Mouse (Mus musculus) kidney, adult 9 months (tissue): ENCODE data around the gene Zfp715.

ENCODE experiments used
- DNase-seq: peaks from one replicate; pipeline ENCODE4 v3.0.0; 2022

Zfp715 gene

DNA sequence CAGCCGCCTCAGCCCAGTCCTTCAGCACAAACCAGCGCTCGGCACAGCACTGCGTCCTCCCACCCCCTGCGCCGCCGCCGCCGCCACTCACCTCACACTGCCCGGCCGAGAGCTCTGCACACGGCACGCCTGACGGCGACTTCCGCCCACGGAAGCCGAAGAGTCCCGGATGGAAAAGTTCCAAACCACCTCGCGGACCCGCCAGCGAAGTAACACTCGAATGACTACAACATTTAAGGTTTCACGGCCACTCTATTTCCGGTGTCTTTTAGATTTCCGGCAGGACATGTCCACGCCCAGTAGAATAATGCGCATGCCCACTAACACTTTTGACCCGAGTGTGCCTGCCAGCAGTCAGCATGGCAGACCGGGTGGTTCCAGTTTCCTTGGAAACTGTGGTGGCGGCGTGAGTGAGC is at the start of gene Zfp715:
Gene Zfp715 (minus strand): TSS at position 282 of the 416 bp plus-strand sequence.
- peak; percentile 98 for DNase-seq

DNA sequence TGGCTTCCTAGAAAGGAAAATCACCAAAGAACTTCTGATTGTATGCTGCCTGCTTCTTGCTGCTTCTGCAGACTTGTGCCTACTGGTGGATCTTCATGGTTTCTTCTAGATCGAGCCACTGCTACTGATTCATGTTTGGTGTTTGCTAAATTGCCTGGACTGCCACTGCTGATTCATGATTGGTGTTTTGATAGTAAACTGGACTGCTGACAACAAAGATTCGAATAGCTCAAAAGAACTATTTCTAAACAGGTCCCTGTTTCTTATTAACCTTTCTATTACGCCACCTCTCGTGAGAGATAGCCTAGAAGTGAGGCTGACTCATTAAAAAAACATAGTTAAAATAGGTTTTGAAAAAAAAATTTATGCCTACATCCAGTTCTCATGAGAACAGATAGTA is 48.9 kb upstream of the Zfp715 start:
- no peak for DNase-seq

DNA sequence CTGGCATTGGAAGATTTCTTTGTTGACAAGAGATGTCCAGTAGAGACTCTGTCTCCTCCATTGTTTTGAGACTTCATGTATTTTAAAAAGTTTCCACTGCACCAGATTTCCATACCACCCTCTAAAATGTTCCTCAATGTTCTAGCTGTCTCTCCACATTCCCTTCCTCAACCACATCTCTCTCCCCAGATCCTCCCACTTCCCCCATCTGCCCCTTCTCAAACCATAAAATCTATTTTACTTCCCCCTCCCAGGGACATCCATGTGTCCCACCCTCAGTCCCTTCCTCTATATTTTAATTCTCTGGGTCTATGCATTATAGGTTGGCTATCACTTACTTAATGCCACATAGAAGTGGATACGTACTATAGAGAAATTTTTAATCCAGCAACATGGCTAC is 48.3 kb upstream of the Zfp715 start:
- no peak for DNase-seq

DNA sequence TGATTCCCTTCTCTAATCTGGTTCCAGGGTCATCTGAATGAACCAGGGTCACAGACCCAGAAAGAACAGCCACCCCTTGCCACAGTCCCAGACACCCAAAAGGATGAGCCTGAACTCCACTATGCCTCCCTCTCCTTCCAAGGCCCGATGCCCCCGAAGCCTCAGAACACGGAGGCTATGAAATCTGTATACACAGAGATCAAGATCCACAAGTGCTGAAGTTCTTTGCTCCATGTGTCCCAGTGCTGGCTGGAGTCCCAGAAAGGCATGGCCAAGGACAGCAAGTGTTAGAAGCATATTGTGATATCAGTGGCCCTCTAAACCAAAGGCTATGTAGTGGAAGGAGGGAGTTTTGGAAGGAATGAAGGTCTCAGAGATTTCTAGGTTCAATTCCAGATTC is 45.5 kb upstream of the Zfp715 start:
- DNase-seq: no peak

DNA sequence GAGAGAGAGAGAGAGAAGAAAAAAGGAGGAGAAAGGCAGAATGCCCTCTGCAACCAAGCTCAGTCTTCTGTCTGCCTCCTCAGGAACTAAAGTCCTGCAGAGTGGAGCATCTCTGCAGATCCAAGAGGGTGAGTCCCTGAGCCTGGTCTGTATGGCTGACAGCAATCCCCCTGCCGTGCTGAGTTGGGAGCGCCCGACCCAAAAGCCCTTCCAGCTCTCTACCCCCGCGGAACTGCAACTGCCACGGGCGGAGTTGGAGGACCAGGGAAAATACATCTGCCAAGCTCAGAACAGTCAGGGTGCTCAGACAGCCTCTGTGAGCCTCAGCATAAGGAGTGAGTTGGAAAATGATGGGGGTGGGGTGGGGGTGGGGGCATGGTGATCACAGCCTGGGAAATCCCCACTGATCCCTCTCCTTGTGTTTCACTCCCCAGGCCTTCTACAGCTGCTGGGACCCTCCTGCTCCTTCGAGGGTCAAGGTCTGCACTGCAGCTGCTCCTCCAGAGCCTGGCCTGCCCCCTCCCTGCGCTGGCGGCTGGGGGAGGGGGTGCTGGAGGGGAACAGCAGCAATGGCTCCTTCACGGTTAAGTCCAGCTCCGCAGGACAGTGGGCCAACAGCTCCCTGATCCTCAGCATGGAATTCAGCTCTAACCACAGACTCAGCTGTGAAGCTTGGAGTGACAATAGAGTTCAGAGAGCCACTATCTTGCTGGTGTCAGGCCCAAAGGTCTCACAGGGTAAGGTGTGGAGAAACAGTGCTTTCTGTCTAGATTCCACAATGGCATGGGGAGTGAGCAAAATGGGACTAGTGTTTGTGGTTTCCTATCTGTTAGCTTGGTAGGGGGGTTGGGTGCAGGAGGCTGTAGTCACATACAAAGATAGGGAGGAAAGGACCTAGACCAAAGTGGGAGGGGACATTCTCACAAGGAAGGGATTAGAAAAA is 42.1 kb upstream of the Zfp715 start:
- no peak for DNase-seq

DNA sequence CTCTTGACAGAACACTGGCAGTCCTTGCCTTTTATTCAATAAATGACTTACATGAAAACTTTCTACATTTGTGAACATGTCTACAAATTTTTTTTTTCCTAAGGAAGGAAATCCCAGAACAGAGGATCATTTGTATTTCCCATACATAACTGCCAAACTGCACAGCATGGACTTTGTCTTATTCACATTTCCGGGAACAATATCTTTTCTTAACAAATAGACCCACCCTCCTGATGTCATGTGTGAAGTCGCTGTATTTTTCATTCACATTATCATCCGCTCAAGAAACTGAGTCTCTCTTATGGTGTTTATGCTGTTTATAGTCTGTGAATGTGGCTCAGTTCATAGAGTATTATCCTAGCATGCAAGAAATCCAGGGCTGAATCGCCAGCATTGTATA is 40.7 kb upstream of the Zfp715 start:
- no peak for DNase-seq

DNA sequence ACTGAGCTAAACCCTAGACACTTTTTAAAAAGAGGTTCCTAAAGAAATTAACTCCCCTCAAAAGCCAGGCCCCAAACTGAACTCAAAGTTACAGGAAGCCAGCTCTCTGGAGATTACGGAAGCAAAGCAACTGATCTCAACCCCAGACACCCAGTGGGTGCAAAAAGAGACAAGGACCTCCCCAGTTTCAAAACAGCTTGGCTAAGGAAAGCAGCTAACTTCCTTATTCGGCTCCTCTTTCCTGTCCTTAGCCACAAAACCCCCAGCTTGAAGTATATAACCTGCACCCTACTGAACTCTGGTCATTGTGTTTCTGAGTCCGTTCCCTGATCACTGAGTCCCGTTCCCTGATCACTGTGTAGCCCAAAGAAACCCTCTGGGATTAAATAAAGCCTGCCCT is 40.0 kb upstream of the Zfp715 start:
- DNase-seq: no peak

DNA sequence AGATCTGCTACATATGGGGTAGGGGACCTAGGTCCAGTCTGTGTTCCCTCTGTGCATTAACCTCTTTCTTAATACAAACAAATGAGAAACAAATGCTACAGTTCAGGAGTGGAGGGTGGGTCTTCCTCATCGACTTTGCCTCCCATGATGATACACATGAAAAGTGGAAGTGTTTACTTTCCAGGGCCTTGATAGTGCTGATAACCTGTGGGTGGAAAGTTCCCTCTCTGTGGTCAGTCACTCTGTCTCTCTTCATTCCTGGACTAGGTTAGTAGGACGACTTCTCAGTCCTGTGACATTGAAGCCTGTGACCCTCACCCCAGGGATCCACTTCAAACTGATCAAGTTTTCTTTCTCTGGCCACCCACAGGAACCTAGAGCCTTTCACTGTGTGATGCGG is 38.1 kb upstream of the Zfp715 start, which contains the start of gene Siglecf:
Gene Siglecf (plus strand): TSS at position 188 of the 400 bp plus-strand sequence.
- no peak for DNase-seq

DNA sequence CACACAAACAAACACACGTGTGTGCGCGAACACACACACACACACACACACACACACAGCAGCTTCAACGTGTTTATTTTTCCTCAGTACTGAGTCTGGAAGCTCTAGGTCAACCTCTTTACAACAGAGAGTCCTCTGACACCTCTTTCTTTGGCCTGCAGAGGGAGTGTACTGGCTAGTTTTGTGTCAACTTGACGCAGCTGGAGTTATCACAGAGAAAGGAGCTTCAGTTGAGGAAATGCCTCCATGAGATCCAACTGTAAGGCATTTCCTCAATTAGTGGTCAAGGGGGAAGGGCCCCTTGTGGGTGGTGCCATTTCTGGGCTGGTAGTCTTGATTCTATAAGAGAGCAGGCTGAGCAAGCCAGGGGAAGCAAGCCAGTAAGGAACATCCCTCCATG is 36.5 kb upstream of the Zfp715 start:
- peak; percentile 34 for DNase-seq

DNA sequence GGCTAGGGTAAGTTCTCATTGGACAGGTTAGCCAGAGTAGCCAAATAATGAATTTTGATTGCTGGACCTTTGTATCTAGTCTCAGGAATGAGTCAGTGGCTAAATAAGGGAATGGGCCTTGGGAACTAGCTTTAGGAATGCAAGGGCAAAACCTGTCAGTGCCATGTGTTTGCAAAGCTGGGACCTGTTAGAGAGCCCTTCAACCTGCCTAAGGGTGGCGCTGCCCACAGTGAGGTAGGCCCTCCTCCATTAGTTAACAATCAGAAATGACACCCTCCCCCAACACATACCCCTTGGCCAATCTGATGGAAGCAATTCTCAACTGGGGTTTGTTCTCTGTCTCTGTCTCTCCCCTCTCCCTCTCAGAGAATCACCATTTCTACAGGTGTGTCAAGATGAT is 33.5 kb upstream of the Zfp715 start:
- DNase-seq: no peak

DNA sequence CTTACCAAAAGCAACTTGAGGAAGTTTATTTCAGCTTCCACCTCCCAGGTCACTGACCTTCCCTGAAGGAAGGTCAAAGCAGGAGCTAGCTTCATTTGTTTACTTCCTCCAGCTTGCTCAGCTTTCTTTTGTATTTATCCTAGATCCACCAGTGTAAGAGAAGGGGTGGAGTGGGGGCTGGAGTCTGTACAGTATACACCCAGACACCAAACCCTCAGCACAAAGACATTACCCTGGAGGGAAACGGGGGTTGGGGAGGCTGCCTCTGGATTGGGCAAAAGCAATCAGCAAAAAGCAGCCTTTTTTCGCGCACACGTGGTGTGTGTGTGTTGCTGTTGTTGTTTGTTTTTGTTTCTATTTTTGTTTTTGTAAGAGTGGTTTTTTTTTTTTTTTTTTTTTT is 33.1 kb upstream of the Zfp715 start:
- DNase-seq: no peak

DNA sequence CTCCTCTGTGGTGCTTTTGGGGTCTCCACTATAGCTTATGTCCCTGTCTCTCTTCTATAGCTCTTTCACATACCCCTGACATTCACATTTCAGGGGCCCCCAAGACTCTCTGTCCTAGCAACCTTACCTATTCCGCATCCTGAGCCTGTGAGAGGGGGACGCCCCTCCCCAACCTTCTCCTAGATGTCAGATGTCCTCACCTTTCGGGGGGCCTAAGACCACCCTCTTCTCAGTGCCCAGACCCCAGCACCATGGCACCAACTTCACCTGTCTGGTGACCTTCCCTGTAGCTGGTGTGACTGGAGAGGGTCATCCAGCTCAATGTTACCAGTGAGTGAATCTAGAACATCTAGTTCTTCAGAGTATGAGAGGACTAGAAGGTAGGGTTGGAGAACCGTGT is 31.4 kb upstream of the Zfp715 start:
- no peak for DNase-seq

DNA sequence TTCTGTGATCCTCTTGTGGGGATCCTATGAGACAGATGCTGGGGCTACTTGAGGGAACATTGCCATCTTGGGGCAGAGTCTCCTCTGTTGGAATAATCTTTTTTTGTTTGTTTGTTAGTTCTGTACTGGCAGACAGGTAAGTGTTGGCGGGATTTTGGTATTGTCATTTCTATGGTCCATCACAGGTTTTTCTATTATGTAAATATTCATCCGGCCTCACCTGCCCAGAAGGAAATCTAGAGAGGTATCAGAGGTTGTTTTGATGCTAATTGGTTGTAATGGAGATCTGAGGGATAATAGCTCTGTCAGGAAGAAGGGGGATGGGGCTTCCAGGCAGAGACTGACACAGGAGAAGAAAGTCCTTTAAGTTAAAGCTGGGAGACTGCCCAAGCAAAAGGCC is 30.9 kb upstream of the Zfp715 start:
- DNase-seq: no peak

DNA sequence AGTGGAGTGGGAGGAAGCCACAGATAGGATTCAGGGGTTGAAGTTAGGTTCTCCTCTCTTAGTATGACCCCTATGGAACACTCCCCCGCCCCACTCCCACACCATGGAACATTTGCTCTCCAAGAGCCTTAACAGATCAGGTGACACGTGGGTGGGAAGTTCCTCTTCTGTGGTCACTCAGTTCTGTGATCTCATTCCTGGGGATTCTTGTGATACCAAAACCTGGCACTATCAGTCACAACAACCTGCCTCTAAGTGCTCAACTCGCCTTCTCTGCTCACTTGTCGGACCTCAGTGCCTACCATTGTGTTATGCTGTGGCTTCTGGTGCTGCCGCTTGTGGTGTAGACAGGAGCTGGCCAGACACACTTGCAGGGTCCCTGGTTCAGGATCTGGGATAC is 30.1 kb upstream of the Zfp715 start:
- DNase-seq: no peak

DNA sequence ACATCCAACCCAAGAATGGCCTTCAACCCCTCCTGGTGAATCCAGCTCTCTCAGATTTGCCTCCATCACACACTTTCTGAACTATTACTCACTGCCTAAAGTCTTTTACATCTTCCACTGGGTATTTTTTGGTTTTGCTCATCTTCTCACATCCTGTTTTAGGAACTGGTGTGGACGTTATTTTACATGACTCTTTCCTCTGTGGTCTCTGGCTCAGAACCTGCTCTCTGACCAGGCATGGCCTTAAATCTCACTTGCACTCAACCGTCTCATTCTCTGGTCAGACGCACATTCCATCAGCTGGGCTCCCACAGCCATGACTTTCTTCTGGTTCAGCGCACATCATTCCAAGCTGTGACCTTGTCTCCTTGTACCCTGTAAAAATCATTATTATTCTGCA is 27.7 kb upstream of the Zfp715 start:
- DNase-seq: no peak

DNA sequence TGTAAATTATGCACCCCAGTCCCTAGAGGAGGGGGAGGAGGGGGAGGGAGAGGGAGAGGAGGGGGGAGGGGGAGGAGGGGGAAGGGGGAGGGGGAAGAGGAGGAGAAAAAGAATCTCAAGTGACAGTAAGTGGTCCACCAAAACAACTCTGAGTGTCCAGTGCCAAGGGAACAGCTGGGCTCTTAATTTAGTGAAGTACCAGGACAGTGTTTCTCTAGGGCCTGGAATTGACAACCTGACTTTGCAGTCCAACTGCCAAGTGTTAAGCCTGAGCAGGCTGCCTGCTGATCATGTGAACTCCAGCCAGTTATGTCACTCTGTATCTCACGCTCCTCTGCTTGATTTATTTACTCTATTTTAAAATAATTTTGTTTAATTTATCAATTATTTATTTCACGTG is 20.8 kb upstream of the Zfp715 start:
- DNase-seq: no peak

DNA sequence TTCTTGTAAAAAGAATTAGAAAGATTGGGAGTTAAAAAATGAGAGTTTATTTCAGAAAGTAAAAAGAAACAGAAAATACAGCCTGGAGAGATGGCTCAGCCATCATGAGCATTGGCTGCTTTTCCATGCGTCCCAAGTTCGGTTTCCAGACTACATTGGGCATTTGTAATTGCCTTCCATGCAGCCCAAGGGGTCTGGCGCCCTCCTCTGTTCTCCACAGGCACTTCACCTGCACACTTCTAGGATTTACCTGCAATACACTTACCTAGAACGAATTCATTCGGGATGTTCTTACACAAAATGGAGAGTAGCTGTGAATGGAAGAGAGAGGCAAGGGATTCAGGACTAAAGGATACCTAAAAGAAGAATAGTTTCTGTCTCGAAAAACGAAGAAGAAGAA is 20.1 kb upstream of the Zfp715 start:
- DNase-seq: peak; percentile 49

DNA sequence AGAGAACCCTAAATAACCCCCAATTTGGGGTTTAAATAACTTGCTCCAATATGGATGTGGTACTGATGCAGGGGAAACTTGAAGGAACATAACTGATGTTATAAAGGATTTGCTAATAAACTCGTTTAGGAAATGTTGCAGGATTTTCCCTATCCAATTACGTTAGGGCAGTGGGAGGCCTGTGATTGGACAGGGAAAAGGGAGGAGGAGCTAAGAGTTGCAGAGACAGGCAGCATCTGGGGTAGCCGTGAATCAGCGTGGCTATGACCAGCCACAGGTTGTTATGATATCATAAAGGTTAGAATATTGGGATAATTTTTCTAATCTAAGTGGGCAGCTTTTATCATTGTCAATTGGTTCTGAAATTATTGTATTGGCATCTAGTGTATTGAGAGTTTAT is 15.0 kb upstream of the Zfp715 start:
- no peak for DNase-seq

DNA sequence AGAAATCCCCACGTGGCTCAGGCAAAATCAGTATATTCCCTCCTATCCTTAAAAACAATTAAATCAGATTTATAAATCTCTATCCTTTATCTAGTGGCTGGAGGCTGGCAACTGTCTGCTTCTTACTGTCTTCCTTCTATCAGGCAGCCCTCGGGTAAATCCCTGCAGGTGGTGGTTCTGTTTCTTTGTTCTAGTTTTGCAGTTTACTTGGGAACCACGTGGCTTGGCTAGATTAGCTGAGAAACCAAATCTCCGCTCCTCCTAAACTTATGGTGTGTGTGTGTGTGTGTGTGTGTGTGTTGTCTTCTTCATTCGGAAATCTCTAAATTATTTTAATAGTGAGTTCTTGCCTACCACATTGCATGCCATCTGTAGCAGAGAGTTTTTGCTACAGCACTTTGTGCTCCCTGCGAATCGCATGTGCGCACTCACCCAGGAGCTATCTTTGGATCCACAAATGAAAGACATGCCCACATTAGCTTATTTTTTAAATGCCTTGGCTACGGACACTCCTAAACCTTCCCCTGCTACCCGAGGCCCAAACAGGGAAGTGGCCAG is 13.2 kb upstream of the Zfp715 start:
- no peak for DNase-seq

DNA sequence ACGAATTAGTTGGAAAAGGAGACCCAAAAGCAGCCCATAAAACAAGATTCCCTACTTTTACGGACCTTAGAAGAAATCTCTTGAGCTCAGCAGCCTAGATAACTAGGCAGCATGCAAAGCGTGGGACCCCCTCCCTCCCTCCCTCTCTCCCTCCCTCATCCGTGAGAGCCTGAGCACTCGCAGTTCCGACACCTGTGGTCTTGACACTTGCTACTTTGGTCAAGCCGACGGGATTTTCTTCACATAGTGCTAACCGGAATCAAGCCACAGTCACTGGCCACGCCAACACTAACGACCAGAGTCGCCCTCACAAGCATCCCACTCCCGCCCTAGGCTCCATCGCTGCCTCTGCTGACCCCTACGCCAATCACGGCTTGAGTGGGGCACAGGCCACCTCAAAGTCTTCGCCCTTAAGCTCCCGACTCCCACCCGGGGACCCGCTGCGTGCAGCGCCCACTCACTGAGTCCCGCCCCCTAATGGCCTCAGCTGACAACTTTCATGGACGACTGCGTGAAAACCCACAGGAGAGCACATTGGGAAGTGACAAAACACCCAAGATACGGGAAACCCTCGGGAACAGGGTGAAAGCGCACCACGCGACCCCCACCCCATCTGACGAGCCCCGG is 595 bp downstream of the Zfp715 start:
- DNase-seq: no peak

DNA sequence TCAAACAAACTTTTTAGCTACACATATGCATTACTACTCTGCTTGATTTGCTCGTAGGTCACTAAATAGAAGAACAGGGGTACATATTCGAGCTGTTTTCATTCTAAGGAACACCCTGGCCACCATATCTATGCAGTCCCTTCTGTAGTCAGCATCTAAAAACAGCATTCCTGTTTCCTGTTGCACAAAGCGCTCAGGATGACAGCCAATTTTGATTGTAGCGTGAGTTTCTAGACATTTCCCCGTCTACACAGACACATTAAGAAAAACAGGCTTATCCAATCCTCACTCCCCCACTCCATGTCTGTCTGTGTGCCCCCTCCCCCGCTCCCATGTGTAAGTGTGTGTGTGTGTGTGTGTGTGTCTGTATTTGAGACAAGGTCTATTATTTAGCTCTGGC is 1.5 kb downstream of the Zfp715 start:
- peak; percentile 20 for DNase-seq

DNA sequence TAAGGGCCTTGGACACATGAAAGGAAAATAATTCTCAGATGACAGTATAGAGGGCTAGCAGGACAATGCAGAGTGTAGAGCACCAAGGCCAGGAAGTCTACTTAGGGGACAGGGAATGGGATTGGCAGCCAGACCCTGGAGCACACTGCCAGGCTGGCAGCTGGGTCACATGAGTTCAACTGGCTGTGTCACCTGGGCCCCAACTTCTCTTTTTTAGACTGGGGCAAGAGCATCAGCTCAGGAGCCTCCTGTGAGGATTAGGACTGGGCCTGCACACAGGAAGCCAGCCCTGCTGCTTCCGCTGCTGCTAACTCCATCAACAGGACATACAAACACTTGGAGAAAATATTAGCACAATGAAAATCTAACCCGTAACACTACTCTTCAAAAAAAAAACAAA is 4.0 kb downstream of the Zfp715 start:
- DNase-seq: no peak

DNA sequence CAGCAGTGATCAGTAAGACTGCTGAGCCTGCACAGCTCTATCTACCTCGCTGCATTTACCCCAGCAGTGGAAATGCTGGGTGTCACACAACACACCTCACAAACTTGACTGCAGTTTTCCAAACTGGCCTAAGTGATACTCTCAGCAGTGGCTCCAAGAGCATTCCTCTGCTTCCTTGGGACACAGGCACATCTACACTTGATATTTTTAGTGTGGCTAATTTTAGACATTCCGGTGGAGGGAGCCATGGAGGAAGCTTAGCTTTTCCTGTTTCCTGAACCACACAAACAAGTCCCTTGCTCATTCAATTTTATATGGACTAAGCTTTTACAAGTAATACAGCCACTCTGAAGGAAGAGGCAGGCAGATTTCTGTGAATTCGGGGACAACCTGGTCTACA is 7.9 kb downstream of the Zfp715 start:
- peak; percentile 61 for DNase-seq

DNA sequence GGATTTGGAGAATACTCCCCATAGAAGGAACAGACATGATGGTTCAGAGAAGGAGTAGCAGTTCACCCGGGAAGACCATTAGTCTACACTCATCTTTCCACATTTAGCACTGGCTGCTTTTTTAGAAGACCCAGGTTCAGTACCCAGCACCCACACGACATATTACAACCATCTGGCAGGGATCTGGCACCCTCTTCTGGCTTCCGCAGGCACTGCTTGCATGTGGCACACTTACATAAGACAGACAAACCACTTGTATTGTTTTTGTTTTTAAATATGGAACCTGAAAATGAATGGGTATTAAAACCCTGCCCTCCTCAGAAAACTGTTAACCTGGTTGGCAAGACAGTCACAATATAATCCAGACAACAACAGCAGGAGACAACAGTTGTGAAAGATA is 21.6 kb downstream of the Zfp715 start:
- no peak for DNase-seq
